Mouse (Mus musculus): ENCODE results near the gene Ddit4l. TPM values are rescaled to one million over a fixed set of nuclear protein-coding genes. Genes with fewer than 3 reads are reported as not detected.
"Not testable (repeated sequence)": the region's sequence is repeated elsewhere in the genome, so short reads cannot be mapped to it uniquely, and the experiment has no call there.

The Ddit4l gene
- polyA plus RNA-seq, 2 experiments from 2014 or later, result not detected

DNA sequence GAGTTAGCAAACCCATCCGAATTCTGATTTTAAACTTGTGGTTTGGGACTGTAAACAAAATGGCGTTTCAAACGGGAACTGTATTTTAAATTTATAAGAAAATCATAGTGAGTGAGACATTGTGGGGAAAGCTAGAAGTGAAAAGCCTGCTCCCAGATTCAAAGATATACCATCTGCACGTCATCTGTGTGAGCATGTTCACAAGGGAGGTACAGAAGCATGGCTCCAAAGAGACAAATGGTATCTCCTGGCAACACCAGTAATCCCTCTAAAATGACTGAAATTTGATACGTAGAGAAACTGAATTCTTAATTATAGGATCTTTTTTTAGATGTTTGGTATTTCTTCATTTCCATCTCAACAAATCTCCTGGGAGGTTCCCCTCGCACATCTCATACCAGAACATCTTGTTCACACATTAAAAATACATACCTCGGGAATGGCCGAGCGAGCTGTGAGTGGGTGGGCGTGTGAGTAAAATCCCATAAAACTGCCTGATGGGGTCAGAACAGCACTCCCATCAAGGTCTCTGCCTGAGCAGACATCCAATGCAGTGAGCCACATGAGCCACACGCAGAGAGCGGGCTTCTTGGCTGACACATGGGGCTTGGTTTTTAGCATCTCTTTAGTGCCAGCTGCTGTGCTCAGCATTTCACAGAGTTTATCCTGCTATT lies 26.2 kb downstream of the Ddit4l start:
- no peak for ATAC-seq

DNA sequence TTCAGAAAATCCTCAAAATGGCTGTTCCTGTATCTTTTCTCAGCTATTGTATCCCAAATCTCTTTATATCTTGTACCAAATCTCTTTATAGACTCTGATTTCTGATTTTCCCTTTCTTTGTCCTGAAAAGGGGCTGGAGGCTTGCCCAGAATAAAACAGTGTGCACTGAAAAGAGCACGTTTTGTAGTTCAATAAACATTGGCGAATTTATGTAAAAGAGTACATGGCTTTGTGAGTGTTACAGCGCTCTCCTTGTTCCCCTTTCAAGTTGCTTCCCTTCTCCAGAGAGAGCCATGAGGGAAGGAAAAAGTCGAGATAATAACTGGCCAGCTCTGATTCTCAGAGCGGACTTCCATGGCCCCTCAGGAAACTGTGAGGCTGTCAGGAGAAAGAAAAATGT lies 27.7 kb downstream of the Ddit4l start:
- no peak for ATAC-seq

DNA sequence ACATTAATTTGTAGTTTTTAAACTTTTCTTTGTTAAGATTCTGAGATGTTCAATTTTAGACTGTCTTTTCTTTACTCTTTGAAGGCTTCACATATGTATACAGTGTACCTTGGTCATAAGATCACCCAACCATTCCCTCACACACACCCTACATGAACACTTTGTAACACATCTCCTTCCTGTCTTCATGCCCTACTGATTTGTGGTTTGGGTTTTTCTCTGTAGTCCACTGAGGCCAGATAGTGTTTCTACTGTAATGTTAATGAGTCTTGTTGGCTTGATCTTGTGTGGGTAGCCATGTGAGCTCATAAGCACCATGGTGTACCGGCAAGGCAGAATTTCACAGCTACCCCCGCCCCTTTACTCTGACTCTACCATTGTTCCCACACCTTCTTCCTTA lies 31.4 kb downstream of the Ddit4l start:
- no peak for ATAC-seq

DNA sequence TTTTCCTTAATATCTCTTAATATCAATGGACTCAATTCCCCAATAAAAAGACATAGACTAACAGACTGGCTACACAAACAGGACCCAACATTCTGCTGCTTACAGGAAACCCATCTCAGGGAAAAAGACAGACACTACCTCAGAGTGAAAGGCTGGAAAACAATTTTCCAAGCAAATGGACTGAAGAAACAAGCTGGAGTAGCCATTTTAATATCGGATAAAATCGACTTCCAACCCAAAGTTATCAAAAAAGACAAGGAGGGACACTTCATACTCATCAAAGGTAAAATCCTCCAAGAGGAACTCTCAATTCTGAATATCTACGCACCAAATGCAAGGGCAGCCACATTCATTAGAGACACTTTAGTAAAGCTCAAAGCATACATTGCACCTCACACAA lies 49.8 kb downstream of the Ddit4l start, which contains the start of gene Gm21962:
Gene Gm21962, plus strand, starts transcription at position 301 of the 400 bp plus-strand sequence.
- ATAC-seq, result not testable (repeated sequence)

Other genes starting within 250 kb of the Ddit4l start
- gene Gm21962, start 49.9 kb downstream of the Ddit4l start, polyA plus RNA-seq (2017; shearing (Covaris generic)), result not detected
- 1,000 to 10,000 TPM; 1,486 to 1,582 TPM for gene H2afz, start 242.9 kb downstream of the Ddit4l start, polyA plus RNA-seq (2017; shearing (Covaris generic))
- gene Dnajb14, start 246.1 kb downstream of the Ddit4l start, polyA plus RNA-seq (2017; shearing (Covaris generic)), result 1 to 10 TPM; 5.0 to 6.0 TPM